Mouse (Mus musculus): ENCODE results near the gene 9530002B09Rik. TPM values are rescaled to one million over a fixed set of nuclear protein-coding genes. Genes with fewer than 3 reads are reported as not detected.

9530002B09Rik gene
- polyA plus RNA-seq (2015; fragmentation: Nextera tagmentation; extraction: Ambion mirVana) = not detected in 2 replicates

DNA sequence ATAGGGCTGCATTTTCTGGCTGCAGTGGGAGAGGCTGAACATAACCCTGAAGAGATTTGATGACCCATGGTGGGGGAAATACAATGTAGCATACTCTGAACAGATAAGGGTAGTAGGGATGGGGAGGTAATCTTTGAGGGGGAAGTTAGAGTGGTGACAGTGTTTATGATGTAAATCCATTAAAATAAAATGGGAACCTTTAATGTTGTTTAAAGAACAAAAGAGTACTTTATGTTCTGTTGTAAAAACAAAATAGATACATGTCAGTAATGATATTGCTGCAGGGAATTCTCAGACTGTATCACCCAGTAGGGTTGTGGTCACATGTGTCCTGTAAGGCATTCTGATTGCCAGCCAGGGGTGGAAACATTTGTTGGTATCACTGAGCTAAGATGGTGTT lies at the start of gene 9530002B09Rik:
Gene 9530002B09Rik (plus strand): TSS at position 301 of the 400 bp plus-strand sequence.
- Histone ChIP-seq H3K27me3 (no peaks in the 10 kb centered on the region), H3K27ac (no peak within 1 kb of the TSS), H3K4me1 (replicated peaks) (no peaks in the 10 kb centered on the region), H3K4me3 (no peak within 1 kb of the TSS), H3K9ac (no peak within 1 kb of the TSS), H3K9me3 (peaks cover 27% of the 10 kb centered on the region), H3K4me2 (no peak within 1 kb of the TSS), H3K36me3 (no peaks in the 10 kb centered on the region)
- ATAC-seq (ENCODE audit: low FRiP score) = no peak

Other genes with a start within 250 kb of the 9530002B09Rik start
- gene Ppt1, start 147.0 kb downstream of the 9530002B09Rik start, polyA plus RNA-seq (2015; fragmentation: Nextera tagmentation; extraction: Ambion mirVana) = 85.7 and 88.3 TPM in 2 replicates
- 76.0 and 82.5 TPM in 2 replicates for gene Cap1, start 196.8 kb downstream of the 9530002B09Rik start, polyA plus RNA-seq (2015; fragmentation: Nextera tagmentation; extraction: Ambion mirVana)

Measured in hindbrain, embryonic 13.5 days (tissue).